Mouse (Mus musculus): ENCODE measurements at regions not wholly inside any gene's neighbourhood (a gene's known extent, or its start where the extent isn't known, plus 50 kb on each side); places are given as distances from the start of the nearest gene placed in this dataset.

GRCm38 (mm10) chr4:10031764-10032163, 842.5 kb upstream of the 2610301B20Rik start:
- Histone ChIP-seq H3K4me3 (replicated peaks; ENCODE audit: insufficient read depth, low read depth, low read length) (no peak overlapping the region), H3K4me1 (ENCODE audit: control insufficient read depth, insufficient read depth, low read length) (no peaks in the 10 kb centered on the region), H3K27ac (ENCODE audit: insufficient read depth, low read length) (no peak overlapping the region), H3K27me3 (ENCODE audit: control insufficient read depth, insufficient read depth, low read length) (no peaks in the 10 kb centered on the region)
- WGBS: 11% methylated on average over 3 of the region's 3 CpGs
- DNase-seq: peak in 1 of 2 experiments; percentile 3
- TF ChIP-seq POLR2A (IDR thresholded peaks at IDR 0.05; ENCODE audit: borderline replicate concordance, insufficient read depth, low read length): no peak
- TF ChIP-seq CTCF (IDR thresholded peaks at IDR 0.05; ENCODE audit: borderline replicate concordance, insufficient read depth, low read depth, low read length): no peak

- 22% methylated on average over 1 of the region's 1 CpGs for WGBS
- Histone ChIP-seq H3K4me3 (replicated peaks; ENCODE audit: insufficient read depth, low read depth, low read length) (no peak overlapping the region), H3K27me3 (ENCODE audit: control insufficient read depth, insufficient read depth, low read length) (no peaks in the 10 kb centered on the region), H3K27ac (ENCODE audit: insufficient read depth, low read length) (no peak overlapping the region), H3K4me1 (ENCODE audit: control insufficient read depth, insufficient read depth, low read length) (no peaks in the 10 kb centered on the region)
- TF ChIP-seq CTCF (IDR thresholded peaks at IDR 0.05; ENCODE audit: borderline replicate concordance, insufficient read depth, low read depth, low read length): no peak
- TF ChIP-seq POLR2A (IDR thresholded peaks at IDR 0.05; ENCODE audit: borderline replicate concordance, insufficient read depth, low read length): no peak
- DNase-seq: no peak
Measured at GRCm38 (mm10) chr4:10035336-10035735, 839.0 kb upstream of the 2610301B20Rik start.

- no peak for TF ChIP-seq CTCF (IDR thresholded peaks at IDR 0.05; ENCODE audit: borderline replicate concordance, insufficient read depth, low read depth, low read length)
- TF ChIP-seq POLR2A (IDR thresholded peaks at IDR 0.05; ENCODE audit: borderline replicate concordance, insufficient read depth, low read length): no peak
- no peak for DNase-seq
- Histone ChIP-seq H3K4me3 (replicated peaks; ENCODE audit: insufficient read depth, low read depth, low read length) (no peak overlapping the region), H3K27me3 (ENCODE audit: control insufficient read depth, insufficient read depth, low read length) (no peaks in the 10 kb centered on the region), H3K4me1 (ENCODE audit: control insufficient read depth, insufficient read depth, low read length) (no peaks in the 10 kb centered on the region), H3K27ac (ENCODE audit: insufficient read depth, low read length) (no peak overlapping the region)
- WGBS: 68% methylated on average over 2 of the region's 2 CpGs
Measured at GRCm38 (mm10) chr4:10041301-10042093, 832.8 kb upstream of the 2610301B20Rik start.

GRCm38 (mm10) chr4:10048770-10049169, 825.5 kb upstream of the 2610301B20Rik start:
- no peak overlapping the region for H3K4me3 ChIP-seq (replicated peaks; ENCODE audit: insufficient read depth, low read depth, low read length)
- no peaks in the 10 kb centered on the region for H3K27me3 ChIP-seq (ENCODE audit: control insufficient read depth, insufficient read depth, low read length)
- H3K27ac ChIP-seq (ENCODE audit: insufficient read depth, low read length): no peak overlapping the region
- no peak for DNase-seq
- WGBS: 77% methylated on average over 1 of the region's 1 CpGs
- TF ChIP-seq CTCF (IDR thresholded peaks at IDR 0.05; ENCODE audit: borderline replicate concordance, insufficient read depth, low read depth, low read length): no peak
- TF ChIP-seq POLR2A (IDR thresholded peaks at IDR 0.05; ENCODE audit: borderline replicate concordance, insufficient read depth, low read length): no peak
- no peaks in the 10 kb centered on the region for H3K4me1 ChIP-seq (ENCODE audit: control insufficient read depth, insufficient read depth, low read length)

- Histone ChIP-seq H3K27ac (ENCODE audit: insufficient read depth, low read length) (no peak overlapping the region), H3K4me1 (ENCODE audit: control insufficient read depth, insufficient read depth, low read length) (no peaks in the 10 kb centered on the region), H3K4me3 (replicated peaks; ENCODE audit: insufficient read depth, low read depth, low read length) (no peak overlapping the region), H3K27me3 (ENCODE audit: control insufficient read depth, insufficient read depth, low read length) (no peaks in the 10 kb centered on the region)
- 76% methylated on average over 4 of the region's 4 CpGs for WGBS
- TF ChIP-seq POLR2A (IDR thresholded peaks at IDR 0.05; ENCODE audit: borderline replicate concordance, insufficient read depth, low read length) (no peak), CTCF (IDR thresholded peaks at IDR 0.05; ENCODE audit: borderline replicate concordance, insufficient read depth, low read depth, low read length) (no peak)
- DNase-seq: no peak
Measured at GRCm38 (mm10) chr4:10049411-10049810, 824.9 kb upstream of the 2610301B20Rik start.

- H3K27me3 ChIP-seq (ENCODE audit: control insufficient read depth, insufficient read depth, low read length): no peaks in the 10 kb centered on the region
- H3K27ac ChIP-seq (ENCODE audit: insufficient read depth, low read length): no peak overlapping the region
- H3K4me3 ChIP-seq (replicated peaks; ENCODE audit: insufficient read depth, low read depth, low read length): no peak overlapping the region
- H3K4me1 ChIP-seq (ENCODE audit: control insufficient read depth, insufficient read depth, low read length): no peaks in the 10 kb centered on the region
- WGBS: 35% methylated on average over 5 of the region's 5 CpGs
- no peak for DNase-seq
- TF ChIP-seq POLR2A (IDR thresholded peaks at IDR 0.05; ENCODE audit: borderline replicate concordance, insufficient read depth, low read length): no peak
- no peak for TF ChIP-seq CTCF (IDR thresholded peaks at IDR 0.05; ENCODE audit: borderline replicate concordance, insufficient read depth, low read depth, low read length)
Measured at GRCm38 (mm10) chr4:10051296-10052267, 822.7 kb upstream of the 2610301B20Rik start.

- Histone ChIP-seq H3K27ac (ENCODE audit: insufficient read depth, low read length) (no peak overlapping the region), H3K4me1 (ENCODE audit: control insufficient read depth, insufficient read depth, low read length) (no peaks in the 10 kb centered on the region), H3K27me3 (ENCODE audit: control insufficient read depth, insufficient read depth, low read length) (no peaks in the 10 kb centered on the region), H3K4me3 (replicated peaks; ENCODE audit: insufficient read depth, low read depth, low read length) (no peak overlapping the region)
- TF ChIP-seq CTCF (IDR thresholded peaks at IDR 0.05; ENCODE audit: borderline replicate concordance, insufficient read depth, low read depth, low read length) (no peak), POLR2A (IDR thresholded peaks at IDR 0.05; ENCODE audit: borderline replicate concordance, insufficient read depth, low read length) (no peak)
- DNase-seq: no peak
Measured at GRCm38 (mm10) chr4:10052869-10053268, 821.4 kb upstream of the 2610301B20Rik start.

All from cerebellum, adult 2 months (tissue).